Mouse (Mus musculus) lung, postnatal 14 days (tissue): Measurements from ENCODE around the gene Pxmp4.

Experiments used
- DNase-seq: peaks from one replicate; pipeline ENCODE4 v3.0.0; 2021

The Pxmp4 gene

DNA sequence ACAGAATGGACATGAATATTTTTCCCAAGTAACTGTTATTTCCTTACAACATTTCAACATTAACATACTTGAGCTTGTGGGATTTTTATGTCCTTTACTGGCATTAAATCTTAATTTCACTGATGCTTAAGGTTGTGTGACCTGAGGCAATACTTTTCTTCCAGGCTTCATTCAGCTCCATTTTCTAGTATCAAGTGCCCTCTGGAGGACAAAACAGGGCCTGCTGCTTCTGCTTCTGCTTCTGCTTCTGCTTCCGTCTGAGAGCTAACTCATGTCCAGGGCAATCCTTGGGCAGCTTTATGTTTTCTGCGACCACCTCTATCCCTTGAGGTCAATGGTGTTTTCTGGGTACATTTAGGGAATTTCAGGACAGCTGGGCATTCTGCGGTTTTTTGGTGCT is 63.8 kb downstream of the Pxmp4 start:
- peak; percentile 54 for DNase-seq

DNA sequence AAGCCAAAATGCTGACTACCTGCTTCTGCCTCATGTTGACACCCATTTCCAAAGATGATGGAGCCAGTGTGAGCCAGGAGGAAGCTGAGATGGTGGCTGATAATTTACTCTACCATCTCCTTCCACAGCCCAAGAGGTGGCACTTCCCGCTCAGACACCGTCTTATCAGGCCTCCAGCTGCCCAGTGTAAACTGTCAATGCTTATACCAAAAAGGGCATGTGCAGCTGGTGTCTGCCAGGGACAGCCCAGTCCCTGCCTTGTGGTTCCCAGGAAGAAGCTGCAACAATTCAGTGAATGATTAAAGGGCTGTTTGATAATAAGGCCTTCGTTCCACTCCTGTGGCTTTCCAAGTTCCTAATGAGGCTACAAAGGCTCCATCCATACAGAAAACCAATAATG is 64.8 kb downstream of the Pxmp4 start:
- DNase-seq: no peak

GRCm38 (mm10) chr2:154538310-154538709 is 65.2 kb downstream of the Pxmp4 start:
- DNase-seq: no peak
